Mouse (Mus musculus) lung, postnatal 14 days (tissue): ENCODE results near the gene Oard1.
A peak's percentile ranks its signal among the peaks of the same experiment; 100 is the strongest.

Source experiments
- DNase-seq: peaks from one replicate; pipeline ENCODE4 v3.0.0; 2021

Oard1 gene

DNA sequence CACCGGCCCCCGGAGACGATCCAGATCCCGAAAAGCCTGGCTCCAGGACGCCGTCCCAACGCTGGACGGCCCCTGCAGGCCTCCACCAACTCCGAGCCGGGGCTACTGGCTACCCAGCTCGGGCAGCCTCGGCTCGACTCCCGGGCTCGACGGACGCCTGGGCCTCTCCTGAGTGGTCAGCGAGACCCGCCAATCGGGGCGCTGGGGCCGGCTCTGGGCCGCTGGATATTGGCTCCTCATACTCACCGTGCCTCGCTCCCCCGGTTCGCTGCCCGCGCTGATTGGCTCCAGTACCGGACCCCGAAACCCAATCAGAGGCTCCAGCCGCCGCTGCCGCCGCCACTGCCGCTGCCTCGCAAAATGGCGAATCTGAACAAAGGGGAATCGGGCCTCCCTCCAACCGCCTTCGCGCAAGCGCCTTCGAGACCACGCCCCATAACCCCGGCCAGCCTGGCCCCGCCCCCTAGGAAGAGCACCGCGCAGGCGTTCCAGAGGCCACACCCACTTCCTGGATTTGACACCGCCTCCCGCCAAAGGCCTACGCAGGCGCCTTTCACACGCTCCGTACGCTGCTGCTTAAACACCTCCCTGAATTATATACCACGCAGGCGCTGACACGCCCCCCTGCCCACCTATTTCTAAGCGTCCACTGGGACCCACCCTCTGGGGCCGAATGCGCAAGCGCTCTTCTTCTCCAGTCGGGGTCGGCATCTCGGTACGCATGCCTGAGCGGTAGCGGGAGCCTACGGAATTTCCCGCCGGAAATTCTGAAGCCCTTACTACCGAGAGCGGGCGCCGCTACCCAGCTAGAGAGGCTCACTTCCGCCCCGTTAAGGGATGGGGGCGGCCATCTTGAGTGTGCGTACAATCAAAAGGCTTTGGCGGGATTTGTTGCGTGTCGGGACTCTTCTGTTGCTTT is at the start of gene Oard1, which contains the start of gene Nfya:
Oard1 (plus strand) TSS at position 635 of the 919 bp plus-strand sequence.
Nfya (minus strand) TSS at position 527 of the 919 bp plus-strand sequence.
- peak; percentile 100 for DNase-seq

GRCm38 (mm10) chr17:48360462-48360861 is 49.4 kb upstream of the Oard1 start:
- no peak for DNase-seq

DNA sequence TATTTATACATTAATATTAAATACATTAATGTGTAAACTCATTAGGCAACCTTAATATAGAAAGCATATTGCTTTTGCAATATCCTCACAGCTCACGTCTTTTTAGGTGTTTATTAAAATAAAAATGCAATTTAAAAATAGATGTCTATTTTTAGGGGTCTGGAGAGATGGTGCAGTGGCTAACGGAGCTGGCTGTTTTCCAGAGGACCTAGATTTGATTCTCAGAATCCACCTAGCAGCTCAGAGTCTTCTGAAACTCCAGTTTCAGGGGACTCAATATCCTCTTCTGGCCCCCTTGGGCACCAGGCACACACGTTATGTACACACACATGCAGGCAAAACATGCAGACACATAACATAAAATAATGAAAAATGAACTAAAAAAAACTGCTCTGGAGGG is 47.5 kb upstream of the Oard1 start:
- no peak for DNase-seq

- DNase-seq = peak; percentile 27
Measured at GRCm38 (mm10) chr17:48362966-48363365, 46.8 kb upstream of the Oard1 start.

DNA sequence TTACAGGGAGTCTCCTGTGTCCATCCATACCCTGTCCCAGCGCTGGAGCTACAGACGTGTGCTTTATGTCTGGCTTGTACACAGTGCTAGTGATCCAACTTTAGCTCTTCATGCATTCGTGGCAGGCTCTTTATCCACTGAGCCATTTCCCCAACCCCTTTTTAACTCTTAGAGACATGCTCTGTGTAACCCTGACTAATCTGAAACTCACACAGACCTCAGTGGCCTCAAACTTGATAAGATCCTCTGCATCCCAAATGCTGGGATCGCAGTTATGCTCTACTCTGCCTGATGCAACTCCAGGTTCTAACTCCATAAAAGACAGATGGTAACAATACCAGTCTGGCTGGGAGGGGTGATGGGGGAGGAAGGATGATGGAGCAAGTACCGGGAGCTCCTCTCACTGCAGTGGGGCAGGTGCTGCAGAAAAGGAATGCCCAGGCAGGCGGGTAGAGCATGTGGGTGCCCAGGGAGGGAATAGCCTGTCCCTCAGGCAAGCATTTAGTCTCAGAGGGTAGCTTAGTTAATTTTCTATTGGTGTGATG is 46.3 kb upstream of the Oard1 start:
- no peak for DNase-seq

- no peak for DNase-seq
Measured at GRCm38 (mm10) chr17:48365511-48366155, 44.2 kb upstream of the Oard1 start.

DNA sequence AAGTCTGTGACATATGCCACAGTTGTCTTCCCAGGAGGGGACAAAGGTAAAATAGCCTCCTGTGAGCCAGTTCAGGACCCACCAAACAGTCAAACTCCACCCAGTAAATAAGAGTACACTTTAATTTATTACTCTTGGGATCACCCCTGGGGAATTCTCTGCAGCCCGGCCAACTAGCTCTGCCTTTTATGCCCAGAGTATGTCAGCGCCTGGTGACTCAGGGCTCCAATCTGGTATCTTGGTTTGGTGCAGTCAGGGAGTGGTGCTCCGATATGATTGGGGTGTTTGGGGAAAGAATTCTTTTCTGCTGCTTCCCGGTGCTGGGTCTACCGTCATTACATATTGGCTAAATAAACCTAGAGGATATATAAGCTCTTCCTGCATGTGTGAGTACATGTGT is 43.0 kb upstream of the Oard1 start:
- no peak for DNase-seq

- no peak for DNase-seq
Measured at GRCm38 (mm10) chr17:48371621-48372020, 38.2 kb upstream of the Oard1 start.

- no peak for DNase-seq
Measured at GRCm38 (mm10) chr17:48372987-48373386, 36.8 kb upstream of the Oard1 start.

GRCm38 (mm10) chr17:48376102-48376501 is 33.7 kb upstream of the Oard1 start:
- no peak for DNase-seq

DNA sequence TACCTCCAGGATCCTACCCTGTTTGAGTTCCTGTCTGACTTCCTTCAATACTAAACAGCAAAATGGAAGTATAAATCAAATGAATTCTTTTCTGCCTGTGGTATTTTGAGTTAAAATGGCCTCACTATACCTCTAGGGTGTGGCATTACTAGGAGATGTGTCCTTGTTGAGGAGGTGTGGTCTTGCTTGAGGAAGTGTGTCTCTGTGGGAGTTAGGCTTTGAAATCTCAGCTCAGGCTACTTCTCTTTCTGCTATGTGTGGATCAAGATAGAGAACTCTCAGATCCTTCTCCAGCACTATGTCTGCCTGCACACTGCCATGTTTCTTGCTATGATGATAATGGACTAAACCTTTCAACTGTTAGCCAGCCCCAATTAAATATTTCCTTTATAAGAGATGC is 30.8 kb upstream of the Oard1 start:
- DNase-seq = no peak

GRCm38 (mm10) chr17:48385786-48386461 is 23.9 kb upstream of the Oard1 start:
- DNase-seq = no peak

DNA sequence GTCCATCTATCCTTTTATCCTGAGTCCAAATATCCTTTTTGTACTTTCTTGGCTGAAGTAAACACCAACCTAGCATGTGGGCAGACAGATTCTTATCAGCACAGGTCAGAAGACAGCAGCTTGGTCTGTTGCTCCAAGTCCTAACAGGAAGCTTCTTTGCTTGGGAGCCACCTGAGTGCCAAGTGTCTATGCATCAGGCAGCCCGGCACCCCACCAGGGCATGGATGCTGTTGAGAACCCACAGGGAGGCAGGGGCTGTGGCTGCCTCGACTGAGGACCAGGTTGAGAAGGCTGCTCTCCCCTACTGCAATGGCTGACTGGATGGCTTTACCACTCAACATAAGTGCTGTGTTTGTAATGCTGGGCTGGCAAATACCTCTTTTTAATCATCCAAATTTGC is 21.1 kb upstream of the Oard1 start:
- DNase-seq = no peak

- DNase-seq = no peak
Measured at GRCm38 (mm10) chr17:48389442-48389841, 20.4 kb upstream of the Oard1 start.

- DNase-seq = no peak
Measured at GRCm38 (mm10) chr17:48391446-48391845, 18.4 kb upstream of the Oard1 start.

DNA sequence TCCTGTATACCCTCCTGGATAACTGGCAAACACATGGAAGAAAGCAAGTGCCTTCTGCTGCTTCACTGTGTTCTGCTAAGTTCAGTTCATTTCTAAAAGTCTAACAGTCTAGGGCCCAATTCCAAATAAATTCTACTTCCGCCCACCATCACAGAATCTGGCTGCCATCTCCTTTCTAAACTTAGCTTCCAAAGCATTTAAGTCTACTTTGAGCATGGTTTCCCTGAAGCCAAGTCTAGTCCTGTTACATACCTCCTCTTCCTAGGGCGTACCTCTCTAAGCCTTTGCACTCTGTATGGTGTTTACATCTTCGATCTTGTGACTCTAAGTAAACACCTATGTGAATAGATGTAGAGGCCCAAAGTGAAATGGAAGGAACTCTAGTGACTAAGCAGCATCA is 17.2 kb upstream of the Oard1 start:
- DNase-seq = no peak

GRCm38 (mm10) chr17:48401710-48402109 is 8.1 kb upstream of the Oard1 start:
- DNase-seq = no peak

DNA sequence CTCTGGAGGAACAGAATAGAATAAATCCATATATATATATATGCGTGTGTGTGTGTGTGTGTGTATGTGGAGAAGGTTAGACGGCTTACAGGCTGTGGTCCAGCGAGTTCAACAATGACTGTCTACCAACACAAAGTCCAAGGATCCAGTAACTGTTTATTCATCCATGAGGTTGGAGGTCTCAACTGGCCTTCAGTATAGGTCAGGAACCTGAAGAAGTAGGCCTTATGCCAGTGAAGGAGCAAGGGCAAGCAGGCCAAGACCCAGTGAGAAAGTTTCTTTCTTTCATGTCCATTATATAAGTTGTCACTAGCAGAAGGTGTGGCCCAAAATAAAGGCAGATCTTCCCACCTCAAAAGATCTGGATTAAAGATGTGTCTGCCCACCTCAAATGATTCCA is 7.1 kb upstream of the Oard1 start:
- no peak for DNase-seq

- DNase-seq = no peak
Measured at GRCm38 (mm10) chr17:48403848-48404247, 6.0 kb upstream of the Oard1 start.

- no peak for DNase-seq
Measured at GRCm38 (mm10) chr17:48404706-48405105, 5.1 kb upstream of the Oard1 start.

- no peak for DNase-seq
Measured at GRCm38 (mm10) chr17:48407154-48407553, 2.7 kb upstream of the Oard1 start.

- no peak for DNase-seq
Measured at GRCm38 (mm10) chr17:48407910-48408525, 1.8 kb upstream of the Oard1 start.
